Mouse (Mus musculus) macrophage (primary cell): ENCODE results near the gene Cd37. TPM values are rescaled to one million over a fixed set of nuclear protein-coding genes. Genes with fewer than 3 reads are reported as not detected.

Experiments
- polyA plus RNA-seq: library from polyadenylated mRNA; stranded (reverse); fragments of 250-400 nt; gene quantifications from 3 replicates; pipeline ENCODE4 v1.2.4, GENCODE M21; 2018; ENCODE audit warnings: inconsistent platforms

Cd37 gene
- polyA plus RNA-seq, 1 experiment from 2014 or later, result 88.2 TPM

Other genes starting within 250 kb of the Cd37 start
- gene Irf3, start 241.5 kb downstream of the Cd37 start, polyA plus RNA-seq, result 30.9 to 55.5 TPM (median 35.0 TPM) in 3 replicates
- gene Bcl2l12, start 240.4 kb downstream of the Cd37 start, polyA plus RNA-seq, result 10.9 to 14.5 TPM (median 12.9 TPM) in 3 replicates
- gene Scaf1, start 222.8 kb downstream of the Cd37 start, polyA plus RNA-seq, result 32.6 to 36.9 TPM (median 32.9 TPM) in 3 replicates
- gene Rras, start 221.2 kb downstream of the Cd37 start, polyA plus RNA-seq, result 23.5 to 51.8 TPM (median 29.9 TPM) in 3 replicates
- gene Prr12, start 186.2 kb downstream of the Cd37 start, polyA plus RNA-seq, result 15.5 to 17.7 TPM (median 17.1 TPM) in 3 replicates
- gene Nosip, start 176.7 kb downstream of the Cd37 start, polyA plus RNA-seq, result 40.1 to 50.7 TPM (median 45.7 TPM) in 3 replicates
- 19.0 to 31.7 TPM (median 28.6 TPM) in 3 replicates for gene Prrg2, start 176.4 kb downstream of the Cd37 start, polyA plus RNA-seq
- 0.67 to 5.1 TPM (median 3.1 TPM) in 3 replicates for gene Rcn3, start 146.9 kb downstream of the Cd37 start, polyA plus RNA-seq
- gene Fcgrt, start 135.3 kb downstream of the Cd37 start, polyA plus RNA-seq, result 84.4 to 284 TPM (median 160 TPM) in 3 replicates
- gene Rps11, start 114.7 kb downstream of the Cd37 start, polyA plus RNA-seq, result 1,184 to 1,556 TPM (median 1,388 TPM) in 3 replicates
- gene Rpl13a, start 110.4 kb downstream of the Cd37 start, polyA plus RNA-seq, result 804 to 2,026 TPM (median 1,578 TPM) in 3 replicates
- gene Gm45713, start 102.9 kb downstream of the Cd37 start, polyA plus RNA-seq, result not detected in 3 replicates
- 4.4 to 9.9 TPM (median 8.0 TPM) in 3 replicates for gene Flt3l, start 102.7 kb downstream of the Cd37 start, polyA plus RNA-seq
- 34.1 to 75.8 TPM (median 39.7 TPM) in 3 replicates for gene Pih1d1, start 84.8 kb downstream of the Cd37 start, polyA plus RNA-seq
- 13.0 to 39.0 TPM (median 19.2 TPM) in 3 replicates for gene Aldh16a1, start 84.5 kb downstream of the Cd37 start, polyA plus RNA-seq
- gene Slc17a7, start 75.2 kb downstream of the Cd37 start, polyA plus RNA-seq, result not detected in 3 replicates
- gene Gfy, start 59.5 kb downstream of the Cd37 start, polyA plus RNA-seq, result not detected in 3 replicates
- not detected in 3 replicates for gene Pth2, start 58.1 kb downstream of the Cd37 start, polyA plus RNA-seq
- gene Ccdc155, start 34.2 kb downstream of the Cd37 start, polyA plus RNA-seq, result not detected in 3 replicates
- not detected in 3 replicates for gene Dkkl1, start 27.0 kb downstream of the Cd37 start, polyA plus RNA-seq
- gene Tead2, start 23.4 kb downstream of the Cd37 start, polyA plus RNA-seq, result not detected in 3 replicates
- not detected in 3 replicates for gene Slc6a16, start 2.0 kb upstream of the Cd37 start, polyA plus RNA-seq
- gene Slc6a21, start 38.4 kb upstream of the Cd37 start, polyA plus RNA-seq, result not detected in 3 replicates
- 4.2 to 6.1 TPM (median 4.7 TPM) in 3 replicates for gene Trpm4, start 94.7 kb upstream of the Cd37 start, polyA plus RNA-seq
- gene Hrc, start 96.2 kb upstream of the Cd37 start, polyA plus RNA-seq, result not detected in 3 replicates
- 0.27 to 0.75 TPM in 2 of 3 replicates, not detected in the other for gene Ppfia3, start 127.9 kb upstream of the Cd37 start, polyA plus RNA-seq
- 0.50 TPM in 1 of 3 replicates, not detected in the others for gene Lin7b, start 131.5 kb upstream of the Cd37 start, polyA plus RNA-seq
- gene Snrnp70, start 156.6 kb upstream of the Cd37 start, polyA plus RNA-seq, result 174 to 235 TPM (median 186 TPM) in 3 replicates
- not detected in 3 replicates for gene Kcna7, start 166.5 kb upstream of the Cd37 start, polyA plus RNA-seq
- gene Ntf5, start 174.6 kb upstream of the Cd37 start, polyA plus RNA-seq, result not detected in 3 replicates
- not detected in 3 replicates for gene Lhb, start 181.7 kb upstream of the Cd37 start, polyA plus RNA-seq
- 7.1 to 9.5 TPM (median 7.3 TPM) in 3 replicates for gene Gys1, start 195.7 kb upstream of the Cd37 start, polyA plus RNA-seq
- 14.9 to 41.5 TPM (median 18.7 TPM) in 3 replicates for gene Ruvbl2, start 199.0 kb upstream of the Cd37 start, polyA plus RNA-seq
- gene Ftl1, start 220.8 kb upstream of the Cd37 start, polyA plus RNA-seq, result 15,351 to 37,573 TPM (median 32,957 TPM) in 3 replicates
- 72.6 to 246 TPM (median 245 TPM) in 3 replicates for gene Bax, start 227.8 kb upstream of the Cd37 start, polyA plus RNA-seq
- not detected in 3 replicates for gene Tulp2, start 242.8 kb upstream of the Cd37 start, polyA plus RNA-seq
- gene Gm45808, start 247.7 kb upstream of the Cd37 start, polyA plus RNA-seq, result not detected in 3 replicates
- gene Dhdh, start 249.7 kb upstream of the Cd37 start, polyA plus RNA-seq, result 12.5 to 24.6 TPM (median 12.8 TPM) in 3 replicates